Mouse (Mus musculus) cerebellum, adult 2 months (tissue): ENCODE data around the gene Togaram1.

ENCODE experiments used
- CTCF ChIP-seq: fragments of 200-500 bp; IDR thresholded peaks from 2 replicates; pipeline ENCODE4 v1.5.1; 2011; ENCODE audit warnings: low read depth, mild to moderate bottlenecking, control low read depth, low read length, moderate library complexity, borderline replicate concordance; ENCODE audit not compliant: insufficient read depth
- POLR2A ChIP-seq: fragments of 200-500 bp; IDR thresholded peaks from 2 replicates; pipeline ENCODE4 v1.6.1; 2011; ENCODE audit warnings: low read length, control low read depth, borderline replicate concordance; ENCODE audit not compliant: insufficient read depth

GRCm38 (mm10) chr12:64971399-64971798, 5.8 kb downstream of the Togaram1 start:
- TF ChIP-seq POLR2A (no peak), CTCF (no peak)
